Mouse (Mus musculus) adrenal gland, postnatal 36 days (tissue): ENCODE data around the gene Tubg1. TPM values are rescaled to one million over a fixed set of nuclear protein-coding genes. Genes with fewer than 3 reads are reported as not detected.
"Not testable (repeated sequence)": the region's sequence is repeated elsewhere in the genome, so short reads cannot be mapped to it uniquely, and the experiment has no call there.

Experiments used
- DNase-seq, 2 experiments: peaks; one replicate each; pipeline ENCODE4 v3.0.0; 2021; ENCODE audit warnings: mixed read lengths in 1 of 2
- total RNA-seq, 2 experiments: library from RNA; stranded (reverse); gene quantifications; 2 replicates each; pipeline ENCODE4 v1.2.3; 2021

The Tubg1 gene
- total RNA-seq, 2 experiments from 2014 or later = 41.3 to 42.7 TPM

DNA sequence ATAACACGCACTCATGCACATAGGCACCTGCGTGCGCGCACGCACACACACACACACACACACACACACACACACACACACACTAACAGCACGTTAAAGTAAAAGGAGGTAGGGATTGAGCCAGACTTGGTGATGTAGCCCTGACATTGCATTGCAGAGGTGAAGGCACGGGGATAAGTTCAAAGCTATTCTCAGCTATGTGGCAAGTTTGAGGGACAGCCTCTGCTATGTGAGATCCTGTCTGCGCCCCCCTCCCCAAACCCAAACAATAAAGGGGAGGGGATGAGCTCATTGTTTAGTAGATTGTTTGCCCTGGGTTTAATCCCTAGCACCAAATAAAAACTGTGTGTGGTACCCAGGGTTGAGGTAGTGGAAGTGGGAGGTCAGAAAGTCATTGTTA lies 21.4 kb downstream of the Tubg1 start:
- DNase-seq = no peak

DNA sequence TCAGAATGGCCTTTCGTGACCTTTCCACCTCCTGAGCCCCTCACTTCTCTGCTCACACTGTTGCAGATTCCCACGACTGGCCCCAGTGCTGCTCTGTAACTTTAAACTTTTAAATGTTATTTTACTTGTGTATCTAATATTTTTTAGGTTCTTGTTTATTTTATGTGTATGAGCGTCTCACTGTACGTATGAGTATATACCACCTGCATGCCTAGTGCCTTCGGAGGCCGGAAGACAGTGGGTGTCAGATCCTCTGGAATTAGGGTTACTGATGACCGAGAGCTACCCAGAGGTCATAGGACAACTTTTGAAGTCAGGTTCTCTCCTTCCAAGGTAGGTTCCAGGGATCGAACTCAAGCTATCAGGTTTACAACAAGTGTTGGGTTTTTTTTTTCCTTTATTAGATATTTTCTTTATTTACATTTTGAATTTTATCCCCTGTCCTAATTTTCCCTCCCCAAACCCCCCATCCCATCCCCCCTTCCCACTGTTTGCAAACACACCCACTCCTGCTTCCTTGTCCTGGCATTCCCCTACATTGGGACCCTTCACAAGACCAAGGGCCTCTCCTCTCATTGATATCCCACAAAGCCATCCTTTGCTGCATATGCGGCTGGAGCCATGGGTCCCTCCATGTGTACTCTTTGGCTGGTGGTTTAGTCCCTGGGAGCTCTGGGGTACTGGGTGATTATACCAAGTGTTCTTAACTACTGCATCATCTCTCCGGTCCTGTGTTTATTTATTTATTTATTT lies 22.7 kb downstream of the Tubg1 start:
- DNase-seq = no peak

DNA sequence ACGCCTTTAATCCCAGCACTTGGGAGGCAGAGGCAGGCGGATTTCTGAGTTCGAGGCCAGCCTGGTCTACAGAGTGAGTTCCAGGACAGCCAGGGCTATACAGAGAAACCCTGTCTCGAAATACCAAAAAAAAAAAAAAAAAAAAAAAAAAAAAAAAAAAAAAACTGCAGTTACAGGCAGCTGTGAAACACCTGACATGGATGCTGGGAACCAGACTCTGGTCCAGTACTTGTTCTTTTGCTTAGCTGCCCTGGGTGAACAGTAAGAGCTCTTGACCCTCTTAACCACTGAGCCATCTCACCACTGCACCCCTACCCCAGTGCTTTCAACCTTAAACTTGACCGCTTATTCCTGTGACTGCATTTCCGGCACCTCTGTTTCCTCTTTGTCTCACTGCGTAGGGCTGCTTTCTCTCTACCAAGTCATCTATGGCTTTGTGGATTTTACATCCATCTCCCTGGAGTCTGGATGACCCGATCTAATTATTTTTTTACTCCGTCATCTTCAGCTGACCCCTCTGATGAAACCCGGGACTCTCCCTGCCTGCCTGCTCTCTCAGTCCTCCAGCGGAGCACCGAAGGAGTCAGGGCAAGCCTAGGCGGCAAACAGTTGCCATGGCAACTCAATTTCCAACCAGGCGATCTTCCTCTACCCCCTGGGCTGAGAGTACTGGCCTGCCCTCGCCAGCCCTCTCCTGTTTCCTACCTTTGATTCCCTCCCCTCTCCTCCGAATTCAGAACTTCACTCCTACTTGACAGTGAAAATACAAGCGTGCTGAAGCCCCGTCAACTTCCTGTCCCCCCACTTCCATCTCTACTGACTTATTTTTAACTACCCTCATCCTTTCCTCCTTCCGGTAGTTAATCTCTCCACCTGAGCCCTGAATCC lies 23.8 kb downstream of the Tubg1 start:
- DNase-seq = peak; percentile 54

DNA sequence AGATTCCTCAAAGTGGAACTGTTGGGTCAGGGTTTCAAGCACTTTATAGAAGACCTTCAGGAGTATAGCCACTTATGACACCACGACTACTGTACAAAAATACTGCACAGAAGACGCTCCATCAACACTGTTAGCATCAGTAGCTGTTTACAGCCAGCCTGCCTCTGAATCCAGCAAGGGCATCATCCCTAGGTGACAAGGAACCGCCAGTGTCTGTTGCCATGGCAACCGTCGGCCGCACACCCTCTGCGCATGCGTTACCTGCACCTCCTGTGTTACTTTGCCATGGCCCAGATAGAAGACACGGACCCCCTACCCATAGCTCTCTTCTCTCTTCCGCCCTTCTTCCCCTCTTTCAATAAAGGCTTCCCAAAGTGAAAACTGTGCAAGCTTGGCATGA lies 26.6 kb downstream of the Tubg1 start:
- DNase-seq = no peak

DNA sequence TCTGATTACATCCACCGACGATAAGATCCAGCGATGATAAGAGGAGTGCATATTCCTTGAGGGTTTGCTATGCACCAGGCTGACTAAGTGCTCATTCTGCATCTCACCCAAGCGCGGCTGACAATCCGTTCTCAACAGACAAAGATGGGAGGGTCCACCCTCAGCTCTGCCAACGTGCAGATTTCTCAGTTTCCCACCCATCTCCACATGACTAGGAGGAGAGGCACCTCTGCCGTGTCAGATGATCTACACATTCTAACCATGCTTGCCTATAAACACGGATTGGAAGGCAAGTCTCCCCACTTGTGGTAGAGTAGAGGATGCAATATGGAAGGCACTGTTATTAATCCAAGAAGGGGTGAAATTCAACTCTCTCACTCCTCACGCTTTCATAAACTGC lies 29.0 kb downstream of the Tubg1 start:
- no peak for DNase-seq

DNA sequence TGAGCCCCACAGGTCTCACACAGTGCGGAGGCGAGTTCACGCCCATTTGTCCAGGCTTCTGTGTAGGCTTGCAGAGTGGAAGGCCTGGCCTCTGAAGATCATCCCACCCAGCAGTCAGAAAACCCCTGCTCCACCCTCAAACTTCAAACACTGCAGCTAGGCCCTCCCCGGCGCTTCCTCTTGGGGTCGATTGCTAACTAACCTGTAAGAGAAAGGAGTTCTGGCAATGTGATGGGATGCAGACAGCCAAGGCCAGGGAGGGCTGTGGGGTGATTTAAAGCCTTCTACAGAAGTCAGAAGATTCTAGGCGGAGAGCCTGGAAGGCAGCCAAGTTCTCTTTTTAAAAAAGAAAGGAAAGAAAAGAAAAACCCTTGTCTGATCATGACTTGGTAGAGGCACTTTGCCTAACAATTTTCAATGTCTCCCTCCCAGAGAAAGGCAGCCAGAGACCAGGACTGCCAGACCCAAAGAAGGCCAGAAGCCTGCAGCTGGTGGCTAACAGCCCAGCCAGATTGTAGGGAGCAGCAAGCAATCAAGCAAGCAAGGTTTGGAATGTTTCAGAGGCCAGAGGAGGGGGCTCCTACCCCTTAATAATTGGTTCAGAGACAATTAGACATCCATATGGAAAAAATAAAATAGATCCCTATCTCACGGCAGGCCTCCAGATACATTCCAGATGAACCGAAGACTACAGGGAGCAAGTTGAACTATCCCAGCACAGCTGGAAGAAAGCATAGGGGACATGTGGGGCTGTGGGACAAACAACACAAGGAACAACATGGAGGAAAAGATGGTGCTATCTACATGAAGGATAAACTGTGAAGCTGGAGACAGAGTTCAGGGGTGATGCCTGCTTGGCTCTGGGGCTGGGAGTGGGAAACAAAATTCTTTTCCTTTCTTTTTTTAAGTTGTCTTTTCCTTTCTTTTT lies 29.7 kb downstream of the Tubg1 start:
- DNase-seq = peak in 1 of 2 experiments; percentile 70

DNA sequence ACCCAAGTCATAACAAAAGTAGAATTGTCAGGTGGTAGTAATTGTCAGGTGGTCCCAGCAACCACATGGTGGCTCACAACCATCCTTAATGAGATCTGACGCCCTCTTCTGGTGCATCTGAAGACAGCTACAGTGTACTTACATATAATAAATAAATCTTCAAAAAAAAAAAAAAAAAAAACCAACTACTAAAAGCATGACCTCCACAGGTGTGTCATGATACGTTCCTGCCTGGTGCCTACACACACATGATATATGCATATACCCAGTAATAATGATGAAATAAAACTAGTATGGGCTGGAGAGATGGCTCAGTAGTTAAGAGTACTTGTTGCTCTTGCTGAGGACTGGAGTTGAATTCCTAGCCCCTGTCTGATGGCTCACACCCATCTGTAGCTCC lies 31.3 kb downstream of the Tubg1 start:
- no peak for DNase-seq

DNA sequence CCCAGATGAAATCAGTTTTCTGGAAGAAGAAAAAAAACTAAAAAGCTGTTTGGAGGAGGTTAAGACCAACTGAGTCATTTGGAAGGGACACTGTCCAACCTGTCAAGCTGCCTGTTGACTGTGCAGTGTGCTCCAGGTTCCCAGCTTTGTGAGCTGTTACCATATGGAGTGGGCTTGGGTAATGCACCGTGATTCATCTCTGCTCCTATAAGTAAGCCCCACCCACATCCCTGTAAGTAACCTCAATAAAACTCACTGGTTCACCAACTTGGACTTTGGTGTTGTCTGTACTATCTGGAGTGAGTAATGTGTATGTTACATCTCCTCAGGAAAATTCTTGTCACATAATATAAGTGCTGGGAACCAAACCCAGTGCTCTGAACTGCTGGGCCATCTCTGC lies 33.1 kb downstream of the Tubg1 start:
- no peak for DNase-seq

DNA sequence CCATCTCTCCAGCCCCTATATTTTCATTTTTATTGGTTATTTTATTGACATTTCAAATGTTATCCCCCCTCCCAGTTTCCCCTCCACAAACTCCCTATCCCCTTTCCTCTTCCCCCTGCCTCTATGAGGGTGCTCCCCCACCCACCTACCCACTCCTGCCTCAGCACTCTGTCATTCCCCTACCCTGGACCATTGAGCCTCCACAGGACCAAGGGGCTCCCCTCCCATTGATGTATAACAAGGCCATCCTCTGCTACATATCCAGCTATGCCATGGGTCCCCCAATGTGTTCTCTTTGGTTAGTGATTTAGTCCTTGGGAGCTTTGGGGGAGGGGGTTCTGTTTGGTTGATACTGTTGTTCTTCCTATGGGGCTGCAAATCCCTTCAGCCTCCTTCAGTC lies 34.9 kb downstream of the Tubg1 start:
- DNase-seq = no peak

DNA sequence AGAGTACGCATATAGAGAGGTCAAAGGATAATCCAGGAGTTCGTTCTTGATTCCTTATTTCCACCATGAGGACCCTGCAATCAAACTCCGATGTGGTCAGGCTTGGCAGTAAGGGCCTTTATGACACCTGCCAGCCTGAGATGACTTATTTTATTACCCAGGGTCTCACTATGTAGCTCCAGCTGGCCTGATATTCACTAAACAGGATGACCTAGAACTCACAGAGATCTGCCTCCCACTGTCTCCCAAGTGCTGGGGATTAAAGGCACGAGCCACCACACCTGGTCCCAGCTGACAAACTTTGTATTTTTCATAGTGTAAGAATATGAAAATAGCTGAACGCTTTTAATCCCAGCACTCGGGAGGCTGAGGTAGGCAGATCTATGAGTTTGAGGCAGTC lies 35.4 kb downstream of the Tubg1 start:
- DNase-seq = no peak

DNA sequence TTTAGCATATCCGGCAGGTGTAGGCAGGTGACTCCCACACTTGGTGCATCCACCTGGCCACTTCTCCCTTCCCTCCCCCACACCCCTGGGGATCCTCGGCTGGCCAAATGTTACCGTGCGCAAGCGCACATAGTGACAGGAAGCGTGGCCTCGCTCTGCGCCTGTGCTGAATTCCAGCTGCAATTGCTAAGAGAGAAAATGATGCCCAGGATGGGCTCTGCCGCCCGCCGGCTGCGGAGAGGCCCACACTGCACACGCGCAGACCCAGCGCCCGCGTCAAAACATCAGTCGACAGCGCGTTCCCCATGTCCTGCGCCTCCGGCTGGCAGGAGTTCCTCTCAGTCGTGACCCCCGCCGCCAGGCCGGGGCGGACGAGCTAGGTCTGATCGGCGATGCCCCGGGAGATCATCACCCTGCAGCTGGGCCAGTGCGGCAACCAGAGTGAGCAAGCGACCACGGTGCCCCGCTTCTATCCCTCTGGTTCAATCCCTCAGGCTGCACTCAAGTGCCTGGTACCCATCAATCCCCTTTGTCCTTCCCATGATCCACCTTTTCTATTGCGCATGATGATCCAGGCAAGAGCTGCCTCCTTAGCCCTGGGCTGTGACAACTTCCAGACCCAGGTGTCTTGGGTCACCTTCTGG lies 36.1 kb downstream of the Tubg1 start, which contains the start of gene Tubg2:
Tubg2 (plus strand) TSS at position 180 of the 644 bp plus-strand sequence.
- DNase-seq = peak; percentile 74 to 79

DNA sequence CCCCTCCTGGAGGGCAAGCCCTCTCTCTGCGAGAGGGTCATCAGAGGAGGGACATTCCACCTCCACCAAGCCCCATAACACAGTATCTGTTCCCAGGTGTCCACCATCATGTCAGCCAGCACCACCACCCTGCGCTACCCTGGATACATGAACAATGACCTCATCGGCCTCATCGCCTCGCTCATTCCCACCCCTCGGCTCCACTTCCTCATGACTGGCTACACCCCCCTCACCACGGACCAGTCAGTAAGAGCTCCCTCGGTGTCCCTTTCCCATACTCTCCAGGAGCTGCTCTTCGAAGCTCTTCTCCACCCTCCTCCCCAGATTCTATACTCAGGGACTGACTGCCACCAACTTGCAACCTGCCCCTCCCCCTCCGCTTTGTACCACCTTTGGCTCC lies 40.4 kb downstream of the Tubg1 start:
- DNase-seq = not testable (repeated sequence)

DNA sequence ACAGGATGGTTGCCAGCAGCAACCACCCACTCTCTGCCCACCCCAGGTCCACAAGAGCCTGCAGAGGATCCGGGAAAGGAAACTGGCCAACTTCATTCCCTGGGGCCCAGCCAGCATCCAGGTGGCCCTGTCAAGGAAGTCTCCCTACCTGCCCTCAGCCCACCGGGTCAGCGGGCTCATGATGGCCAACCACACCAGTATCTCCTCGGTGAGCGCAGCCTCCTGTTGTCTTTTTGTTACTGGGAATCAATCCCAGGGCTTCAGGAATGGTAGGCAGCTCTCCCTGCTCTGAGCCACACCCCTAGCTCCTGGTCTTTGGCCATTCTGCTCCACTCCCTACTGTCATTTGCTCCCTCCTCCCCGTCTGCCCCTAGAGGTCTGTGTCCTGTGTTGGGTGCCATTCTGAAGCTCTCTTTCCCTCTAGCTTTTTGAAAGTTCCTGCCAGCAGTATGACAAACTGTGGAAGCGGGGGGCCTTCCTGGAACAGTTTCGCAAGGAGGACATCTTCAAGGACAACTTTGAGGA lies 41.3 kb downstream of the Tubg1 start:
- DNase-seq = not testable (repeated sequence)

DNA sequence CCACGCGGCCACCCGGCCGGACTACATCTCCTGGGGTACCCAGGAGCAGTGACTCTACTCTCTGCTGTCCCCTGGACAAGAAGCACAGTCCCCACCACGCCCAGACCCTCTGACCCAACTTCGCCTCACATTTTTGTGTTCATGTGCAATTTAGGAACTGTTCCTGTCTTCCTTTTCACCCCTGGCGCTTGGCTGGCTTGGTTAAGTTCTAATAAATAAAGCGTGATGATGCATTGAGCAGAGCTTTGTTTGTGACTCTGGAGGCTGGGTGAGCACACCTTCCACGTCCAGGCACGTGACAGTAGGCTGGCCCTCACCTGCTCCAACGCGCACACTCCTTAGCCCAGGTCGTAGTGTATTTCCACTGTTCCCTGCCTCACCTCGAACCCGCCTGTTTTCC lies 41.8 kb downstream of the Tubg1 start:
- DNase-seq = no peak

DNA sequence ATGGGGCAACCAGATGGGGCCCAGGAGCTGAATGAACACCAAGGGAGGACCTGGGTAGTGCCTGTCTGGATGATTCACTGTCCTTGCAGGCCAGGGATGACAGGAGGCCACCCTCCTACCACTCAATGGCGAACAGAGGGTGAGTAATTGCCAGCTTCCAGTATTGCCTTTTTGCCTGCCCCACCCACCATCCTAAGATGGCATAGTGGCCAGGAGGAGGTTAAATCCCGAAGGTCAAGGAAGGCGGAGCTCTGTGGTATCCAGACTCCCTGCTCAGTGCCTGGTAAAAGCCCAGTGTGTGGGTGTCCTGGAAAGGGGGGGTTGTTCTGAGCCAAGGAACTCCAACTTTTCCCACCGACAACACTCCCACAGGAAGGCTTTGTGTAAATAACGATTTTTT lies 42.6 kb downstream of the Tubg1 start:
- DNase-seq = peak; percentile 59 to 61

DNA sequence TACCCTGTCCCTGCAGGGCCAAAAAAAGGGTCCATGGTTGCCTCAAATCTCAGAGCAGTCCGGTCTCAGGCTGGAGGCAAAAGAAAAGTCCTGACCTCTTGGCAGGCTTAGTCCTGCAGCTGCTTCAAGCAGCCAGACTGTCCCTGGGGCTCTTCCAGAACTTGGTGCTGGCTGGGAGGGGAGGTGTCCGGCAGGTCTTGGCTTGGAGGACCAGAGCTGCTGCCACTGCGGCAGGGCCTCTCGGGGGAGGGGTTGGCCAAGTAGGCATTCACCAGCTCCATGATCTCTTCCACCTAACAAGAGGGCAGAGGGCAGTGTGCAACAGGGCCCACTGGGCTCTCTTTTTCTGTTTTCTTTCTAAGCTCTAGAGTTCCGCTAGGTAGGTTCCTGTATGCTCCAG lies 43.0 kb downstream of the Tubg1 start:
- peak; percentile 59 to 76 for DNase-seq

DNA sequence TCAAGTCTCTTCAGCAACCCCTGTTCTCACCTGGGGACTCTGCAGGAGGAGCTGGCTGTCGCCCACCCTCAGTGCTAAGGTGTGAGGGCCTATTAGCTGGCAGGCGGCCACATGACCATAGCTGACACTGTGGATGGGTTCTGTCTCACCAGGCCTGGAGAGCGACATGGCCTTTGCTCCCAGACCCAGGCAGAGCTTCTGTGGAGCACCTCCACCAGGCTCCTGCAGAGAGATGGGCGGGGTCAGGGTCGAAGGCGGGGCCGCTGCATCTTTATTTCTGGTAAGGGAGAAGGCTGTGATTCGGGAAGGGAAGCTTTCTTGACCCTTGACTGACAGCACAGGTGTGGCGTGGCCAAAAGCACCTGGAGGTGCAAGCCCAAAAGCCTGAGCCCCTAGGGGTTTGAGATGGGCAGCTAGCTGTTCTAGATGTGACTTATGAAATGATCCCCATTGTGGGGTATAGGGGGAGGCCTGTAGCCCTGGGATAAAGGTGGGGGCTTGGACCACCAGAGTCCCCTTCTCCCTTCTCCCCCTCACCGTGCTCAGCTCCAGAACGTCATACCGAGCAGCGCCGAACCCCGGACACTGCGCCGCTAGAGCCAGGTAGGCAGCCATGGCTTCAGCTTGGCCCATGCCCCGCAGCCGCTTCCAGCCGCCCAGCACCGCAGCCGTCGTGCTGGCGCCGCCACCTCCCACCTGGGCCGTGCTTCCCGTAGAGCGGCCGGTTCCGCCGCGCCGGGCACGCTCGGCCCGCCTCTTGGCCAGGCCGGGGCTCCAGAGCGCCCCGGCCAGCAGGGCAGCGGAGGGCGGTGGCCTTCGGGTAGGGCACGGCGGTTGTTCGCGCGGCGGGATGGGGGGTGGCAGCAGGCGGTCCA lies 44.0 kb downstream of the Tubg1 start:
- DNase-seq = no peak

DNA sequence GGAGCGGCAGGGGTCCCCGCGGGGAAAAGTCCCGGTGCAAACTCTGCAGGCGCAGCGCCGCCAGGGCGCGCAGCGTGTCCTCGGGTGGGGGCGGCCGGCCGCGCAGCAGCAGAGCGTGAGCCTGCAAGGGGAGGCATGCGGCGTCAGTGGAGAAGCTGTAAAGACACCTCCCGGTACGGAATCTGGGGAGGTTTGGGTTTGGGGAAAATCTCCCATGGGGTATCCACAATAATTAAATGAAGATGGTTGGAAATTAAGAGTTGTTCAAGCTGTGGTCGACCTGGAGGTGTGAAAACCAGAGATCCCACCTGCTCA lies 44.6 kb downstream of the Tubg1 start:
- DNase-seq = no peak

DNA sequence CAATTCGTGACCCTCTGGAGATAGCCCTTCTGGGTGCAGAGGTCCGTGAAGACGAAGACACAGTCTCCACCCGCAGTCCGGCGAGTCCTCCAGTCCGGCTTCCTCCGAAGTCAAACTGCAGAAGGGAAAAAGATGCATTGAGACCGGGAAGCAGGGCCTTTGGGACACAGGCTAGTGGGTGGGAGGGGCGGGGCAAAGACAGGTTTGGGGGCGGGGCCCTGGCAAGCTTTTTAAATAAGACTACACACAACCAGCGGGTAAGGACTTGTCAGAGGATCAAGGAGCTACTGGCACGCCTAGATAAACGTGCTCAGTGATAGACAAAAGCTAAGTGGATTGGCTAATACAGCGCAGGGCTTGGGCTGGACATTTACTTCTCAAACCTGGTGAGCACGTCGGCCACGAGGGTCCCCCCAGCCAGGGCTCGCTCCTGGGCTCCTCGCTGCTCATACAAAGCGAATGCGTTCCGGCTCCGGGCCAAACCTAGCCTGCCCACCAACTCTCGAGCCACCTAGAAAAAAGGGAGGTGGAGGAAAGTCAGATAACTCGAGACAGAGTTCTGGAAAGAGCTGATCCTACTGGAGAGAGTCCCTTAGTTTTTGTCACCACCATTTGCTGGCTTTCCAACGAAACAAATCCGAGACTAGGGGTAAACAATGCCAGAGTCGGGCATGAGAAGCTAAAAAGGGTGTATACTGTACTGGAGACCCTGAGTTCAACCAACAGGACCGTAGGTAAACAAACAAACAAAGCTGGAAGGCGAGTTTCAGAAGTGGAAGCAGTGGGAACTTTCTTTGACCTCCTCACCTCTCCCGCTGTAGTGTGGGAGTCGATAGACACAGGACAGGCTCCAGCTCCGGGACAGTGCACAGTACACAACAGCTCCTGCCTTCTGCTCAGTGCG lies 45.2 kb downstream of the Tubg1 start:
- DNase-seq = no peak

DNA sequence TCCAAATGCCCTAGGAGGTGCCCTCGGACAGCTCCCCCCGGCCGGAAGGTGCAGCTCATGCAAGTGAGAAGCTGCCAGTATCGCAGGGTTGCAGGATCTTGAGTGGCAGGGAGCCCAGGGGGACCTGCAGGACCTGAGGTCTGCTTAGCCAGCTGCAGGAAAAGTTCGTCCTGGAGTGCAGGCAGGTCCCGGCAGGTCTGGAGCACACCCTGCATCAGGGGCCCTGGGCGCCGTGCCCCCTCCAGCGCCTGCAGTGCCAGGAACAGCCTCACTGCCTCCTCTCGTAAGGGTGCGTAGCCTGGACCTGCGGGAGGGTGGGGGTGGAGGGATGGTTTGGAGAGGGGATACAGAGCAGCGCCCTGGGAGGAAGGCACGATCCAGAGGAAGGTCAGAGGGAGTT lies 46.6 kb downstream of the Tubg1 start:
- DNase-seq = no peak
